In the genomic region with DNA sequence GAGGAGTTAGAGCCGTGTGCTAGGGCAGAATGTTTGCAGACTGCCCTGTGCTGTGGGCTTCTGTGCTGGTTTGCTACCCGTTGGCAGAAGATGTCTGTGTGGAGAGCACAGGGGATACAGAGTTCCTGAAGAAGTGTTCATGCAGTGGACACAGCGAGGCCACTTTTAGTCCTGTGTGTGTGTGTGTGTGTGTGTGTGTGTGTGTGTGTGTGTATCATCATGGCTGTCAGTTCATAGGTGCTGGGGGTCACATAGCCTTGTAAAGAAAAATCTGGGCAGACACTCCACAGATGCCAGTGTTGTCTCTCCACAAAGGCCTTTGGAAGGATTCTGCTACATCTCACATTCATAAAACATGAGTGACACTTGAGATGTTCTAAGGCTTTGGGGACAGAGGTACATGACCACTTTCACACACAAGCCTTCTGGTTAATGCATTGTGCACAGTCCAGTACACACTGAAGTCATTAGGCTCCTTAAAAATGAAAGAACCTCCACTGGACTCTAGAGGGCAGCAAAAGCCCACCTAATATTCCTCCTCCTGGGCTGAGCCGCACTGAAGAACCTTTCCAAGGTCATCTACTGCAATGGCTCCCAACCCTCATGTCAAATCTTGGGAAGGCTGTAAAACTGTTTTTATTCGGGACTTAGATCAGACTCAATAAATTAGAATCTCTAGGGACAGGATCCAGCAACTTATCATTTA, we compare ENCODE assay signal across 8 mouse cellular contexts. TPM values are rescaled to one million over a fixed set of nuclear protein-coding genes. Genes with fewer than 3 reads are reported as not detected.
DNase-seq lines count a peak whose midpoint lies in the region; ATAC-seq and TF ChIP-seq lines count a peak whose summit lies in the region.

No protein-coding gene starts in this region.

- no peak overlapping the region for H3K9ac ChIP-seq in embryonic facial prominence, embryonic 11.5 days (replicated peaks; ENCODE audit: low read length)
- no peak overlapping the region for H3K9ac ChIP-seq in heart, embryonic 16.5 days (ENCODE audit: low read length)
- H3K9ac ChIP-seq in kidney, postnatal 0 days (ENCODE audit: low read depth, low read length), result no peak overlapping the region
- no peak overlapping the region for H3K9ac ChIP-seq in liver, embryonic 12.5 days
- H3K9ac ChIP-seq in neural tube, embryonic 11.5 days (ENCODE audit: low read length), result no peak overlapping the region

- no peaks in the 10 kb centered on the region for H3K36me3 ChIP-seq in E14TG2a.4 (ENCODE audit: insufficient read depth, low read length)
- H3K36me3 ChIP-seq in embryonic facial prominence, embryonic 11.5 days (replicated peaks; ENCODE audit: control insufficient read depth, insufficient read depth, low read depth, low read length), result no peaks in the 10 kb centered on the region
- no peaks in the 10 kb centered on the region for H3K36me3 ChIP-seq in heart, embryonic 16.5 days (ENCODE audit: control insufficient read depth, insufficient read depth)
- H3K36me3 ChIP-seq in kidney, postnatal 0 days (ENCODE audit: insufficient read depth, low read length), result no peaks in the 10 kb centered on the region
- no peaks in the 10 kb centered on the region for H3K36me3 ChIP-seq in liver, embryonic 12.5 days
- H3K36me3 ChIP-seq in neural tube, embryonic 11.5 days (ENCODE audit: control insufficient read depth, insufficient read depth, low read length), result no peaks in the 10 kb centered on the region

- peak; percentile 38 for TF ChIP-seq CTCF in E14TG2a.4 (conservative IDR thresholded peaks at IDR 0.05; ENCODE audit: low read length)
- TF ChIP-seq CTCF in kidney, postnatal 0 days (IDR thresholded peaks at IDR 0.05; ENCODE audit: low read depth), result peak; percentile 80

- no peak overlapping the region for H3K27ac ChIP-seq in embryonic facial prominence, embryonic 11.5 days (replicated peaks; ENCODE audit: low read depth, low read length)
- no peak overlapping the region for H3K27ac ChIP-seq in heart, embryonic 16.5 days (ENCODE audit: low read length)
- no peak overlapping the region for H3K27ac ChIP-seq in kidney, postnatal 0 days
- H3K27ac ChIP-seq in liver, embryonic 12.5 days, result peak overlapping the region; percentile 65
- H3K27ac ChIP-seq in neural tube, embryonic 11.5 days (ENCODE audit: low read depth, low read length), result no peak overlapping the region

- H3K4me2 ChIP-seq in embryonic facial prominence, embryonic 11.5 days (ENCODE audit: low read depth, low read length), result no peak overlapping the region
- no peak overlapping the region for H3K4me2 ChIP-seq in heart, embryonic 16.5 days (ENCODE audit: low read depth, low read length)
- no peak overlapping the region for H3K4me2 ChIP-seq in kidney, postnatal 0 days (ENCODE audit: low read length)
- H3K4me2 ChIP-seq in liver, embryonic 12.5 days, result no peak overlapping the region
- H3K4me2 ChIP-seq in neural tube, embryonic 11.5 days (ENCODE audit: low read depth), result no peak overlapping the region

- peaks cover 12% of the 10 kb centered on the region for H3K4me1 ChIP-seq in E14TG2a.4 (replicated peaks; ENCODE audit: low read depth, low read length)
- no peaks in the 10 kb centered on the region for H3K4me1 ChIP-seq in embryonic facial prominence, embryonic 11.5 days (ENCODE audit: control insufficient read depth, insufficient read depth, low read length)
- 0 out of 2 replicates have a peak, but pooled peaks cover 2% of the 10 kb centered on the region for H3K4me1 ChIP-seq in heart, embryonic 16.5 days (ENCODE audit: control insufficient read depth, insufficient read depth, low read length)
- no peaks in the 10 kb centered on the region for H3K4me1 ChIP-seq in kidney, postnatal 0 days (replicated peaks; ENCODE audit: insufficient read depth, low read length)
- H3K4me1 ChIP-seq in liver, embryonic 12.5 days, result peaks cover 43% of the 10 kb centered on the region
- no peaks in the 10 kb centered on the region for H3K4me1 ChIP-seq in neural tube, embryonic 11.5 days (ENCODE audit: control insufficient read depth, insufficient read depth, low read length)

- peak; percentile 73 for ATAC-seq in embryonic facial prominence, embryonic 11.5 days (replicated peaks; ENCODE audit: insufficient number of reproducible peaks, low FRiP score, low TSS enrichment, low read depth)
- ATAC-seq in heart, embryonic 16.5 days (replicated peaks; ENCODE audit: extremely low read depth, insufficient read depth, low FRiP score), result peak; percentile 69
- ATAC-seq in kidney, postnatal 0 days (replicated peaks; ENCODE audit: low FRiP score, low read depth), result no peak; the same call in 1 of the 2 replicates
- ATAC-seq in liver, embryonic 12.5 days, result peak; percentile 50; the same call in 1 of the 2 replicates
- ATAC-seq in neural tube, embryonic 11.5 days (ENCODE audit: insufficient read depth, low FRiP score, low TSS enrichment), result peak; percentile 67; the same call in 1 of the 2 replicates

- DNase-seq in adrenal gland, postnatal 25 days, result peak; percentile 11
- DNase-seq in embryonic facial prominence, embryonic 11.5 days (ENCODE audit: low spot score), result peak; percentile 81
- peak; percentile 89 for DNase-seq in kidney, postnatal 0 days (ENCODE audit: low spot score)
- DNase-seq in neural tube, embryonic 11.5 days (ENCODE audit: low spot score), result peak; percentile 62
- DNase-seq in thymus, postnatal 25 days, result peak; percentile 27

- peaks cover 8% of the 10 kb centered on the region; the same call in 1 of the 2 replicates for H3K27me3 ChIP-seq in E14TG2a.4 (ENCODE audit: insufficient read depth, low read length)
- H3K27me3 ChIP-seq in embryonic facial prominence, embryonic 11.5 days (ENCODE audit: control insufficient read depth, insufficient read depth, low read length), result no peaks in the 10 kb centered on the region
- no peaks in the 10 kb centered on the region for H3K27me3 ChIP-seq in heart, embryonic 16.5 days (ENCODE audit: control insufficient read depth, insufficient read depth, low read length)
- no peaks in the 10 kb centered on the region for H3K27me3 ChIP-seq in kidney, postnatal 0 days (ENCODE audit: insufficient read depth, low read length)
- 0 out of 2 replicates have a peak, but pooled peaks cover 9% of the 10 kb centered on the region for H3K27me3 ChIP-seq in liver, embryonic 12.5 days (replicated peaks)
- no peaks in the 10 kb centered on the region for H3K27me3 ChIP-seq in neural tube, embryonic 11.5 days (ENCODE audit: control insufficient read depth, insufficient read depth, low read length)

- H3K9me3 ChIP-seq in E14TG2a.4 (ENCODE audit: low read length), result no peaks in the 10 kb centered on the region
- no peaks in the 10 kb centered on the region for H3K9me3 ChIP-seq in embryonic facial prominence, embryonic 11.5 days (replicated peaks; ENCODE audit: control insufficient read depth, low read length)
- no peaks in the 10 kb centered on the region for H3K9me3 ChIP-seq in heart, embryonic 16.5 days (replicated peaks; ENCODE audit: control insufficient read depth, low read length)
- H3K9me3 ChIP-seq in kidney, postnatal 0 days (replicated peaks; ENCODE audit: low read length), result no peaks in the 10 kb centered on the region
- H3K9me3 ChIP-seq in liver, embryonic 12.5 days (replicated peaks), result no peaks in the 10 kb centered on the region
- H3K9me3 ChIP-seq in neural tube, embryonic 11.5 days (ENCODE audit: control insufficient read depth, low read length), result no peaks in the 10 kb centered on the region

- H3K4me3 ChIP-seq in E14TG2a.4 (replicated peaks; ENCODE audit: low read length), result no peak overlapping the region
- no peak overlapping the region for H3K4me3 ChIP-seq in embryonic facial prominence, embryonic 11.5 days (ENCODE audit: low read depth, low read length)
- H3K4me3 ChIP-seq in heart, embryonic 16.5 days (ENCODE audit: low read length), result no peak overlapping the region
- no peak overlapping the region for H3K4me3 ChIP-seq in kidney, postnatal 0 days (replicated peaks; ENCODE audit: low read depth, low read length)
- H3K4me3 ChIP-seq in liver, embryonic 12.5 days, result no peak overlapping the region
- H3K4me3 ChIP-seq in neural tube, embryonic 11.5 days (ENCODE audit: low read depth, low read length), result no peak overlapping the region

- 35% methylated on average over 5 of the region's 5 CpGs for WGBS in embryonic facial prominence, embryonic 11.5 days
- WGBS in heart, embryonic 16.5 days, result 33% methylated on average over 5 of the region's 5 CpGs
- WGBS in kidney, postnatal 0 days, result 28% methylated on average over 5 of the region's 5 CpGs
- WGBS in liver, embryonic 12.5 days (ENCODE audit: insufficient replicate concordance), result 28% methylated on average over 5 of the region's 5 CpGs
- 39% methylated on average over 5 of the region's 5 CpGs for WGBS in neural tube, embryonic 11.5 days

RNA-seq across cellular contexts. Expression of a gene that starts 2.7 kb away (rescaled TPM):
- total RNA-seq in adrenal gland, postnatal 25 days (2021), result not detected in 2 replicates
- polyA plus RNA-seq in embryonic facial prominence, embryonic 11.5 days (2014; fragmentation: Nextera tagmentation; extraction: Ambion mirVana), result not detected in 2 replicates
- 0.13 and 0.34 TPM in 2 replicates for polyA plus RNA-seq in heart, embryonic 16.5 days (2015; fragmentation: Nextera tagmentation; extraction: Ambion mirVana)
- polyA plus RNA-seq in kidney, postnatal 0 days (2015; fragmentation: Nextera tagmentation; extraction: Ambion mirVana), result 0.09 and 0.33 TPM in 2 replicates
- polyA plus RNA-seq in liver, embryonic 12.5 days (2016; fragmentation: Nextera tagmentation; extraction: Ambion mirVana), result 0.24 and 0.33 TPM in 2 replicates
- polyA plus RNA-seq in neural tube, embryonic 11.5 days (2014; fragmentation: Nextera tagmentation; extraction: Ambion mirVana), result 0.55 and 1.4 TPM in 2 replicates

RNA-seq across cellular contexts. Expression of a gene that starts 20.2 kb away (rescaled TPM):
- total RNA-seq in adrenal gland, postnatal 25 days (2021), result 0.18 TPM in 1 of 2 replicates, not detected in the other
- polyA plus RNA-seq in embryonic facial prominence, embryonic 11.5 days (2014; fragmentation: Nextera tagmentation; extraction: Ambion mirVana), result 0.20 and 0.25 TPM in 2 replicates
- polyA plus RNA-seq in heart, embryonic 16.5 days (2015; fragmentation: Nextera tagmentation; extraction: Ambion mirVana), result 0.04 TPM in 1 of 2 replicates, not detected in the other
- polyA plus RNA-seq in kidney, postnatal 0 days (2015; fragmentation: Nextera tagmentation; extraction: Ambion mirVana), result 0.14 and 0.26 TPM in 2 replicates
- polyA plus RNA-seq in liver, embryonic 12.5 days (2016; fragmentation: Nextera tagmentation; extraction: Ambion mirVana), result 0.05 and 0.07 TPM in 2 replicates
- 0.69 and 0.73 TPM in 2 replicates for polyA plus RNA-seq in neural tube, embryonic 11.5 days (2014; fragmentation: Nextera tagmentation; extraction: Ambion mirVana)

RNA-seq across cellular contexts. Expression of a gene that starts 23.1 kb away (rescaled TPM):
- not detected in 2 replicates for total RNA-seq in adrenal gland, postnatal 25 days (2021)
- polyA plus RNA-seq in embryonic facial prominence, embryonic 11.5 days (2014; fragmentation: Nextera tagmentation; extraction: Ambion mirVana), result not detected in 2 replicates
- 0.06 TPM in 1 of 2 replicates, not detected in the other for polyA plus RNA-seq in heart, embryonic 16.5 days (2015; fragmentation: Nextera tagmentation; extraction: Ambion mirVana)
- 0.07 TPM in 1 of 2 replicates, not detected in the other for polyA plus RNA-seq in kidney, postnatal 0 days (2015; fragmentation: Nextera tagmentation; extraction: Ambion mirVana)
- polyA plus RNA-seq in liver, embryonic 12.5 days (2016; fragmentation: Nextera tagmentation; extraction: Ambion mirVana), result 0.15 and 0.18 TPM in 2 replicates
- 0.15 TPM in 1 of 2 replicates, not detected in the other for polyA plus RNA-seq in neural tube, embryonic 11.5 days (2014; fragmentation: Nextera tagmentation; extraction: Ambion mirVana)

RNA-seq across cellular contexts. Expression of a gene that starts 39.7 kb away (rescaled TPM):
- 0.57 and 0.73 TPM in 2 replicates for total RNA-seq in adrenal gland, postnatal 25 days (2021)
- 0.43 and 0.80 TPM in 2 replicates for polyA plus RNA-seq in embryonic facial prominence, embryonic 11.5 days (2014; fragmentation: Nextera tagmentation; extraction: Ambion mirVana)
- 4.8 and 5.8 TPM in 2 replicates for polyA plus RNA-seq in heart, embryonic 16.5 days (2015; fragmentation: Nextera tagmentation; extraction: Ambion mirVana)
- 0.34 and 0.64 TPM in 2 replicates for polyA plus RNA-seq in kidney, postnatal 0 days (2015; fragmentation: Nextera tagmentation; extraction: Ambion mirVana)
- polyA plus RNA-seq in liver, embryonic 12.5 days (2016; fragmentation: Nextera tagmentation; extraction: Ambion mirVana), result 0.18 and 0.26 TPM in 2 replicates
- 2.7 and 3.6 TPM in 2 replicates for polyA plus RNA-seq in neural tube, embryonic 11.5 days (2014; fragmentation: Nextera tagmentation; extraction: Ambion mirVana)

Comparison
In these comparisons a context has a peak if more than half of its experiments do, and no peak if none do; other contexts are left out.
1. DNase-seq: peak in every context shown above with its lines; median percentile 89 in kidney, postnatal 0 days; 81 in embryonic facial prominence, embryonic 11.5 days; 62 in neural tube, embryonic 11.5 days; 27 in thymus, postnatal 25 days; 11 in adrenal gland, postnatal 25 days.